Mouse (Mus musculus): ENCODE measurements at regions not wholly inside any gene's neighbourhood (a gene's known extent, or its start where the extent isn't known, plus 50 kb on each side); places are given as distances from the start of the nearest gene placed in this dataset.

GRCm38 (mm10) chr3:99823256-99823655 is 62.0 kb upstream of the Spag17 start:
- no peak for ATAC-seq (replicated peaks; ENCODE audit: low FRiP score, low TSS enrichment, poor library complexity, severe bottlenecking)
